Mouse (Mus musculus) kidney, adult 8-10 months (tissue): ENCODE data around the gene Ppm1h.
"Not testable (repeated sequence)": the region's sequence is repeated elsewhere in the genome, so short reads cannot be mapped to it uniquely, and the experiment has no call there.

Experiments
- DNase-seq, 2 experiments: peaks; one replicate each; pipeline ENCODE4 v3.0.0; 2022

The Ppm1h gene

GRCm38 (mm10) chr10:122939546-122939945 lies 261.0 kb downstream of the Ppm1h start:
- DNase-seq = peak; percentile 45 to 56

DNA sequence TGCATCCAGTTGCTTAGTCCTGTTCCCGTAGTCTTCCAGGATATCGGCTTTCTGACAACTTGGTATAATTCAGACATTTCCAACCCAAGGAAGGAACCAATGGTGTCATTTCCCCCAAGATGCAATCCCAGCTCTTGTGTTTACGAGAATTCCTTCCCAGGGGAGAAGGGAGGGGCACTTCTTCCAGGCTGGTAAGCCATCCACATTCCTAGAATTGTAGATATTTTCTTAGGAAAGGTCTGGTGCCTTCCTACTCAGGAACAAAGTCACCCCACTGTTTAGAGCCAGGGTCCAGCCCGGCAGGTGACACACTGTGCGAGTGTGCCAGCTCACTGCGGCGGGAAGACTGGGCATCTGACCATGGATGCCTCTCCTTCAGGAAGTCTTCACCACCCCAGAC lies 264.2 kb downstream of the Ppm1h start:
- DNase-seq = no peak

DNA sequence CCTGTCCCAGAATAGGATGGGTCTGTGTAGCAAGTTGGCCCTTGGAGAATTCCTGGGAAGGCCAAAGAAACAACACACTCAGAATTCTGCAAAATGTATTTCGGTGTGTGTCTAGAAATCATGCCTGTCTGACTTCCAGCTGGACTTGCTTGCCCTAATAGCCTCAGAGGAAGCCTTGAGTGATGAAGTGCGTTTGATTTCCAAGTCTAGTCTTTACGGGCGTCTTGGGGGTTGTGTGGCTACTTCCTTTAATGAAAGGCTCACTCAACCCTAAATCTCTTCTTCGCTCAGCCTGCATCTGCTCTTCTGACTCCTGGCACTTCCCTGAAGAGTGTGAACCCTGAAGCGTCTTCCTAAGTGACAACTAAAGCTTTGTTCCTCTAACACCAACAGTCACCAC lies 265.3 kb downstream of the Ppm1h start:
- no peak for DNase-seq

GRCm38 (mm10) chr10:122944888-122945287 lies 266.3 kb downstream of the Ppm1h start:
- no peak for DNase-seq

DNA sequence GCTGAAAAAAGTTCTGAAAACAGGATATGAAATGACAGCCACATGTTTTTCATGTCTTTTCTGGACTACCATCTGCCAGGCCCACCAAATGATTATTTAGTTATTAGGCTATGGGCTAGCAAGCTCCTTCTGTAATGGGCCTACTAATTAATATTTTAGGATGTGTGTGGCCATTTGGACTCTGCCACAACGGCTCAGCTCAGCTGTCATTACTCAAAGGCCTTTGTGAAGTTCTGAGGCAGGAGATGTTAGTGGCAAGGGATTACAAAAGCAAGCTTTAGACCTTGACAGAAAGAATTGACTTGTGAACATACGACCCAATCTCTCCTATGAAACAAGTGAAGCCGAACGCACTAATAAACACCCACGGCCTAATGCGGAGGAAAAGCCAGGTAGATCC lies 272.4 kb downstream of the Ppm1h start:
- DNase-seq = no peak

DNA sequence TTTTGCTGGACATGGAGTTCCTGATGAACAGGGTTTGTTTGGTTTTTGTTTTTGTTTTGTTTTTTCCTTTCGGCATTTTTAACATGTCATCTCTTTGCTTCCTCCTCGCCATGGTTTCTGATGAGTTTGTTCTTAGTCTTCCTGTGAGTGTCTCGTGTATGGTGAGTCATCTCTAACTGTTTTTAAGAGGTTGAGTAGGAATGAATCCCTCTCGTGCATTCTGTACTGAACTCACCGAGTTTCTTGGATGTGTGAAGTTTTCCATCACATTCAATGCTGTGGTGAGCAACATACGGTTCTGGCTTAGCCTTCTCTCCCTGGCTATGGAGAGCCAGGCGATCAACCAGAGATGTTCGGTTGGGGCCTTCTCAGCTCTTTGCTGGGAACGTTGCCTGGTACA lies 275.0 kb downstream of the Ppm1h start:
- DNase-seq = no peak

- DNase-seq = no peak
These were observed 279.4 kb downstream of the Ppm1h start for GRCm38 (mm10) chr10:122957918-122958317.

DNA sequence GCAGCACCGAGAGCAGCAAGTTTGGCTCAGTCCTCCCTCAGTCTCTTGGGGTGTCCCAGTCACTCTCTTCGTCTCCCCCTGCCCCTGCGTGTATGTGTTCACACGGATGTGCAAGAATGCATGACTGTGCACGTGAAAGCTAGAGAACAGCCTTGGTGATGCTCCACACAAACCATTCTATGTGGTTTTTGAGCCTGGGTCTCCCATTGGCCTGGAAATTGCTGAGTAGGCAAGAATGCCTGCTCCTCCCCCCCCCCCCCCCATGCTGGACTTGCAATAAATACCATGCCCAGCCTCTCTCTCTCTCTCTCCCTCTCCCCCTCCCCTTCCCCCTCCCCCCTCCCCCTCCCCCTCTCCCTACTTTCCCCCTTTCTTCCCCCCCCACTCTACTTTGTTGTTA lies 280.1 kb downstream of the Ppm1h start:
- no peak for DNase-seq

GRCm38 (mm10) chr10:122960216-122960615 lies 281.7 kb downstream of the Ppm1h start:
- DNase-seq = no peak

DNA sequence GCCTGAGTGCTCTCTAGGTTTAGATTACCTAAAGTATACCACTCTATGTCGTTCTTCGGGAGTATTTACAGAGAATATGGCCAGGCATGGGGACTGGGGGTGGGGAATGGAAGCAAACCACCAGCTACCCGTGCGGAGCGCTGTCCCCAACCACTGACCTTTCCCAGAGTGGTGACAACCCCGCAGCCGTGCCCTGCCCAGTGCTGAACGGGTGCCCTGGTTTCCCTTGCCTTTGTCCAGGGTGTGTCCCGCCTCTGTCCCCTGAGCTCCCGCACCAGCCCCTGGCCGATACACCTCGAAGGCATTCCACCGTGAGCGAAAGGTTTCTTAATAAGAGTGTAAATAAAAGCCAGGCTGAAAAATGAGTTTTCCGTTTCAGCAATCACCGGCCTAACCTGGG lies 282.2 kb downstream of the Ppm1h start:
- DNase-seq = no peak

DNA sequence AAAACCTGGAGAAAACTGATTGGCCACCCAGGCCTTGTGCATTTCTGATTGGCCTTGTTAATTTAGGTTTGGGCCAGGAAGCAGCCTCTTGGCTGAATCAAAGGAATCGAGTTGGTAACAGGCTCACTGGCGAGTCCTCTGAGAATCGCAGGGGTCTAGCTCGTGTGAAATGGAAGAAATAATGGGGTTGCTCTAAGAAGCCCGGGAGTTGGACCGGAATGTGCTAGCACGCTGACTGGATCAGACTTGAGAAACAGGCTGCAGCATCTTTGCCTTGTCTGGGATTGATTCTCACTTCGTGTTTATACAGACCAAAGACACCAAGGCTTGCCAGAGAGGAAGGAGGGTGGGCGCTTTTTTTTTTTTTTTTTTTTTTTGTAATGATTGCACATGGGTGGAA lies 282.9 kb downstream of the Ppm1h start:
- no peak for DNase-seq

GRCm38 (mm10) chr10:122962651-122963050 lies 284.1 kb downstream of the Ppm1h start:
- DNase-seq = no peak

- DNase-seq = peak in 1 of 2 experiments; percentile 60
These were observed 285.1 kb downstream of the Ppm1h start for GRCm38 (mm10) chr10:122963463-122964240.

- DNase-seq = no peak
These were observed 285.7 kb downstream of the Ppm1h start for GRCm38 (mm10) chr10:122964241-122964636.

- DNase-seq = not testable (repeated sequence)
These were observed 287.1 kb downstream of the Ppm1h start for GRCm38 (mm10) chr10:122965650-122966049.

- no peak for DNase-seq
These were observed 287.9 kb downstream of the Ppm1h start for GRCm38 (mm10) chr10:122966421-122966820.

GRCm38 (mm10) chr10:122970188-122970587 lies 291.6 kb downstream of the Ppm1h start:
- DNase-seq = no peak

DNA sequence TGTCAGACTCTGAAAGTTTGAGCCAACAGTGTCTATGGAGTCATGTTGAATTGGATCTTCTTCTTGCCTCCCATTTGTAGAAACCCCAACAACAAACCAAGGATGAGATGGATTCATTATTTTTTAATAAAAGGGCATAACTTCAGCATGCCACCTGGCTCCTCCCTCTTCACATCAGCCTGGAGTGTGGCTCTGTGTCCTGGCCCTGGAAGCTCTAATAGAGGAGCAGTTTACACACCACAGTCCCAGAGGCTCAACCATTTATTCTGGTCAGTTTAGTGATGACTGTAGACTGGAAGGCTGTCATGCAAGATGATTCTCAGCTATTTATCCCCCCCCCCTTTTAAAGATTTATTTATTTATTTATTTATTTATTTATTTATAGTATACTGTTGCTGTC lies 294.7 kb downstream of the Ppm1h start:
- DNase-seq = no peak

DNA sequence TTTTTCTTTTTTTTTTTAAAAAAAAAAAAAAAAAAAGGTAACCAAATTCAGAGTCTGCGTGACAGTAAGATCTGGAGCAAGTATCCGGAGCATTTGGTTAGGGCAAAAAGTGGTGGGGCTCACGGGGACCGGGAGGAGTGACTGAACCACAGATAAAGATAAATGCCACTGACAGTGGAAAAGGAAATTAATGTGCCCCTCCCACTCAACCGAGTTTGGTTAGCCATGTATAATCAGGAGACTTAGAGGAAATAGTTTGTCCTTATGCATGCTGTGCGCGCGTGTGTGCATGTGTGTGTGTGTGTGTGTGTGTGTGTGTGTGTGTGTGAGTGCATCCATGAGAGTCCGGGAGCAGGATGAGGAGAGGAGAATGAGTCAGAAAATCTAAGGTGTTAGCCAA lies 297.5 kb downstream of the Ppm1h start:
- no peak for DNase-seq

- DNase-seq = no peak
These were observed 300.8 kb downstream of the Ppm1h start for GRCm38 (mm10) chr10:122979356-122979755.

DNA sequence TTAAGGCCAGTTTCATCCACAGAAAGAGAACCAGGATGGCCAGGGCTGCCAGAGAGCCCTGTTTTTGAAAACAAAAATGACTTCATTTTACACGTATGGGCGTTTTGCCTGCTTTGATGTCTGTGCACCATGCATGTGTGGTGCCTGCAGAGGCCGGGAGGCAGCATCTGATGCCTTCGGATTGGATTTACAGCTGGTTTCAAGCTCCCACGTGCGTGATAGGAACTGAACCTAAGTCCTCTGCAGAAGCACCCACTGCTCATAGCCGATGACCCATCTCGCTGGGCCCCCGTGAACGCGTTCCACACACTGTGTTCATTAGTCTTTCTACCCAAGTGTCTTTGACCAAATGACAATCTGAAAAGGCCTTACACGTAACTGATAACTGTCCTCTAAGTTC lies 301.6 kb downstream of the Ppm1h start:
- DNase-seq = no peak

GRCm38 (mm10) chr10:122982909-122983578 lies 304.5 kb downstream of the Ppm1h start:
- no peak for DNase-seq

DNA sequence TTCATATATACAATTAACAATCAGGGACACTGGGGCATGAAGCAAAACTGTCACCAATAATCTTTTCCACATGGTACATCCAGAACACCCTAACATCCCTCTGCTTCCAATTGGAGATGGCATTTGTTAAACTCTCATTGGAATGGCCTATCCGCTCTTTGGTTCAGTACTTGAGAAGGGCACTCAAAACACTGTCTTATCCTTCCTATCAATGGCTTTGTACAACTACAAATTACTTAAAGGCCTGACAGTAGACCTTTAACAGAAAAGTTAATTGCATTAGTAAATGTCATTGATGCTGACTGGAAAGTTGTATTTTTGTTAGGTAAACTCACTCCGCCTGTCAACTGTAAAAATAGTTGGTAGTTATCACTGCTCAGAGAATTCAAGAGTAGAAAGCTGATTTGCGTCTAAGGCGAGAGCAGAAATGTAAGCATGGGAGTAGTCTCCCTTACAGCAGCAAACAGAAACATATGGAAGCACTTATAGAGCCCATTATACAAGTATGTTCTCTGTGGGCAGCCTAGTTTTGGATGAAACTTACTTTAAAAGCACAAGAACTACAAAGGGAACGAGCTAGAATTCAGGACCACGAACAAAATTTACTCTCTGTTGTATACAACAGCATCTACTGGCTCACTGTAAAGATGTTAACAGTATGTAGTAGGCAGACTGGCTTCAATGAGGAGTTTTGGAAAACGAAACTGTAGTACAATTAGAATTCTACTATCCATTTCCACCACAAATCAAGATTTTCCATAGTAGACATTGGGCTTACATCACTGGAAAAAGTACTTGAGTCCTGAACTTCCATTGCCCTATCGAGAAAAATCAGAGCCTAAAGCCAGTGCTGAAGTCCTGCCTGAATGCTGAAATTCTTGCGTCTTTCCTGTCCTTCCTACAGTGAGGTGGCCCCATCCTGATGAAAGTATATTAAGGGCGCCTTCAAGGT lies 305.3 kb downstream of the Ppm1h start:
- DNase-seq = no peak
